Mouse (Mus musculus) urinary bladder, adult 18-20 months (tissue): ENCODE measurements around the gene Podnl1.

Source experiments
- DNase-seq, 2 experiments: peaks; one replicate each; pipeline ENCODE4 v3.0.0; 2022; ENCODE audit warnings: low spot score in 2 of 2, mixed read lengths in 2 of 2

Gene Podnl1

DNA sequence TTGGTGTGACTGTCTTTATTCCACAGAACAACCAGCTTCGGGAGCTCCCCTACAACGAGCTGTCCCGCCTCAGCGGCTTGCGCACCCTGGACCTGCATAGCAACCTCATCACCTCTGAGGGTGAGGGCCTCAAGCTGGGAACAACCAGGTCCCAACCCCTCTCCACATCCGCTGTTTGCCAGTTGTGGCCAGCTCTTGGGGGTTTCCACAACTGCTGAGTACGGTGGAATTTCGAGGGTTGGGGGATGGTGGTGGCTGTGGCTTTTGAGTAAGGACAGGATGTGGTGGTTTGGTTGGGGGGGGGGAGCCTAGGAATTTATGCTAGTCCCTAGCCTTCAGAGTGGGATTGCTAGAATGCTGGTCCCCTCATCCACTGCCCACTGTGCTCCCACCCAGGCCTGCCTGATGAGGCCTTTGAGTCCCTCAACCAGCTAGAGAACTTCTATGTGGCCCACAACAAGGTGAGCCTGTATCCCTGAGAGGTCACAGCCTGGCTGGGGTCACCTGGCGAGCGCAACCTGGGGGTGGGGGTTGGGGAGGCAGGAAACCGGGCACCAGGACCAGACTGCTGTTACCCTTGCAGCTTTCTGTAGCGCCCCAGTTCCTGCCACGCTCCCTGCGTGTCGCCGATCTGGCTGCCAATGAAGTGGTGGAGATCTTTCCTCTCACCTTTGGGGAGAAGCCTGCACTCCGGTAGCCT, 1.6 kb downstream of the Podnl1 start:
- no peak for DNase-seq

GRCm38 (mm10) chr8:84128277-84128676, 2.5 kb downstream of the Podnl1 start:
- no peak for DNase-seq

GRCm38 (mm10) chr8:84130806-84131205, 5.0 kb downstream of the Podnl1 start:
- DNase-seq, result no peak

DNA sequence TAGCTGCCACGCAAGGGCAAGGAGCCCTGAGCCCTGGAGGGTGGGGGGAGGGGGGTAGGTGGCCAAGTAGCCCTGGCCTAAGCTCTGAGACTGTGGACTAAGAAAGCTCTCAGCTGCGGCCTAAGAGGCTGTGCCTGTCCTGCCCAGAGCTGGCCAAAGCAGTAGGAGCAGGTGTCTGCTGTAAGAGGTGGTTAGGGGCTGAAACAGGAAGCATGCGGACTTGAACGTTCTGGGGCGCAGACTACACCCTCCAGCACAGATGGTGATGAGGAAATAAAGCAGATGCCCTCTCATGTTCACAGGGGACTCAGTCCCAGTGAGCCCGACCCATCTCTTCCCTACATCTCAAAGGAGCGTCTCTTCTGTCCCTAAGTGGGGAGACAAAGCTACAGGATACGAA, 6.4 kb downstream of the Podnl1 start:
- DNase-seq, result no peak

DNA sequence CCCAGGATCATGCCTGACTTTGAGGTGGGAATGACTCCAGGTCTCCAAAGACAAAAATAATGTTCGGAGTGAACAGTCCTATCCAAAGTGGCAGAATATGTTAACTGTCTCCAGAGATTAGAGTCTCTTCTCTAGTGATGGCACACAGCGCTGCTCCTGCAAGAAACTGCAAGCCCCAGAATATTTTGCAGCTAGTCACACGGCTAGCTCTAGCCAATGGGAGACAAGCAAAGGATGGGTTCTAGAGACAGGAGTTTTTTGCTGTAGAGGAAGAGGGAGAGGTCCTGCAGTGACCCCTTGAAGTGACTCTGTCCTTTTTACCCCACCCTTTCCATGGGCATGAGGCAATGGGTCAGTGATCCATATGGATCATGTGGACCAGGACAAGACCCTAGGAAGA, 12.1 kb downstream of the Podnl1 start:
- no peak for DNase-seq

- no peak for DNase-seq
These were observed 15.0 kb downstream of the Podnl1 start for GRCm38 (mm10) chr8:84140838-84141237.

DNA sequence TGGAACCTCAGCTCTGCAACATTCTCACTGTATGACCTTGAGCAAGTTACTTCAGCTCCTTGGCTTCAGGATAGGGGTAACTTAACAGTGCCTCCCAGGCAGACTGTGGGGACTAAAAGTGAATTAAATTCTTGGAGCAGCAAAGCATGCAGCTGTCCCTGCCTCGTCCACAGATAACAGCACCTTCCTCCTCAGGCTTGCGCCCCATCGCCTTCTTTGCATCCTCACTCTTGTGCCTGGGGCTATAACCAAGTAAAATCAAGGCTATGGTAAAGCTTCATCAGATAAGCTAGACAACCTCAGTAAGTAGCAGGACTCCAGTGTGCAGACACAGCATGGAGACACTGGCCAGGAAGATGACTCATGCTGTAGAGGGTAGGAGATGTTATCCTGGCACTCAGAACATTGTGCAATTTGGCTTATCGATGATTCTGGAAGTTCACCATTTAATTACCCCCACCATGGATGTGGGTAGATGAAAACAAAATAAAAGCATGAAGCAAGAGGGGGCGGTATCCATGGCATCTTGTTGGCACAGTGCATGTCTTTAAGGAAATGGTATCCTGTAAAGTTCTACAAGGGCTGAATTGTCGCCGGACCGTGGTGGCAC, 19.0 kb downstream of the Podnl1 start:
- no peak for DNase-seq

DNA sequence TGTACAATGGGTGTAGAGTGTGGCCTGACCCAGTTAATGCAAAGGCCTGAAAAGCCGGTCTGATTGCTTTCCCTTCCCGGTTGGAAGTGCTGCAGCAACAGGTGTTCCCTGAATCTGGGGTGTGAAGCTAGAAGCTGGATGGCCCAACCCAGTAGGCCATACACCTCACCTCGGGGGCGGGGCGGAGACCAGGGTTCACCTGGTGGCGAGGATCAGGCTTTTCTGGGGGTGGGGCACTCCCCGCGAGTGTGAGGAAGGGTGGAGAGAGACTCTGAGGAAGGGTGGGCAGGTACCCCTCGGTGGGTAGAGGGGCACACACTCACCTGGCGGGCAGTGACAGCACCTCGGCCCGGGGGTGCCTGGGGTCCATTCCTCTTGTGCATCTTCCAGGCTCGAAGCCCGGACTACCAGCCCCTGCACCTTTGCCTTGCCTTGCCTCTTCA, 21.6 kb downstream of the Podnl1 start:
- peak in 1 of 2 experiments; percentile 45 for DNase-seq

GRCm38 (mm10) chr8:84147769-84148530, 22.2 kb downstream of the Podnl1 start, which contains the start of the genes Cc2d1a and 4930432K21Rik:
Gene Cc2d1a, minus strand, starts transcription at chr8:84147936.
Gene 4930432K21Rik, plus strand, starts transcription at chr8:84148025.
- peak; percentile 85 to 93 for DNase-seq

GRCm38 (mm10) chr8:84148531-84148850, 22.7 kb downstream of the Podnl1 start:
- DNase-seq, result no peak

GRCm38 (mm10) chr8:84149181-84149580, 23.4 kb downstream of the Podnl1 start:
- DNase-seq, result no peak

DNA sequence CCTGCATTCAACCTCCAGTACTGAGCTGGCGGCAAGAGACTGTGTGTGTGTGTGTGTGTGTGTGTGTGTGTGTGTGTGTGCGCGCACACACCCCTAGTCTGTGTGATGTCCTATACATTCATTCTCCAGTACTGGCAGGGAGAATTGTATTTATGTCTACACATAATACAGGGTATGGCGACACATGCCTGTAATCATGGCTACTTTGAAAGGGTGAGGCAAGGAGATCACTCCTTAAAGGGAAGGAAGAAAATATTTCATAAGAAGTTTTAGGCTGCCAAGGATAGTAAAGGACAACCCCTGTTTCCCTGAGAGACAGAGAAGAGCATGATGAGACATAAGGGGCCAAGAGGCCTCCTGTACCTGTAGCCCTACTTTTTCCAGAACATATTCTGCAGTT, 31.8 kb downstream of the Podnl1 start:
- DNase-seq, result no peak

GRCm38 (mm10) chr8:84167696-84168095, 41.9 kb downstream of the Podnl1 start:
- DNase-seq, result no peak

DNA sequence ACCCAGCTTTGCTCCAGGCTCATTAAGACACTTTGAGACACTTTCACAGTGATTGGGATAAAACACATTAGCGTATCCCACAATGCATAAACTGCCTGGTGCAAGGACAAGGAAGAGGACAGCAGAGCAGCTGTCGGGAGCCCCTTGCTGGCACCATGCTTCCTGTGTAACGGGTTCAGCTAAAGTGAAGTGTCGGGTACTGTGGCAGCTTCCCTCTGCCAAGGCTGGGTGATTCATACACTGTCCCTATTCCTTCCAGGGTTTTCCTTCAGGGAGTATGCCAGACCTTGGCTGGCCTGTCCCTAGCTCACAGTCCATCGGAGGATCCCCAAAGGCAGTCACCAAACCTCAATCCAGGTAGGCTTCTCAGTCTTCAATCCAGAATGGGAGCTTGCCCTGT, 44.3 kb downstream of the Podnl1 start:
- no peak for DNase-seq

- no peak for DNase-seq
These were observed 48.1 kb downstream of the Podnl1 start for GRCm38 (mm10) chr8:84173861-84174260.

- DNase-seq, result no peak
These were observed 50.8 kb downstream of the Podnl1 start for GRCm38 (mm10) chr8:84176560-84176959.

- no peak for DNase-seq
These were observed 51.6 kb downstream of the Podnl1 start for GRCm38 (mm10) chr8:84177405-84177804.

GRCm38 (mm10) chr8:84178592-84178991, 52.8 kb downstream of the Podnl1 start:
- DNase-seq, result no peak

- DNase-seq, result no peak
These were observed 54.2 kb downstream of the Podnl1 start for GRCm38 (mm10) chr8:84179946-84180345.

- no peak for DNase-seq
These were observed 54.9 kb downstream of the Podnl1 start for GRCm38 (mm10) chr8:84180530-84181190.
